Mouse (Mus musculus) hindbrain, postnatal 0 days (tissue): ENCODE data around the gene Kat6b. TPM values are rescaled to one million over a fixed set of nuclear protein-coding genes. Genes with fewer than 3 reads are reported as not detected.

Experiments used
- ATAC-seq: fragments of 200-750 bp; cut with Nextera tagmentation; 2 replicates; pipeline ENCODE4 v1.8.0; 2017; ENCODE audit warnings: mild to moderate bottlenecking, moderate TSS enrichment, moderate library complexity
- DNase-seq: peaks from one replicate; pipeline ENCODE4 v3.0.0-alpha.2; 2015; ENCODE audit warnings: low spot score
- H3K27ac ChIP-seq: fragments of 300-500 bp; sonication (generic); 2 replicates; pipeline ENCODE4 v1.5.1; 2014; ENCODE audit warnings: mild to moderate bottlenecking
- H3K27me3 ChIP-seq: fragments of 300-500 bp; sonication (generic); 2 replicates; pipeline ENCODE4 v1.6.1; 2014; ENCODE audit warnings: low read length, mixed read lengths; ENCODE audit not compliant: insufficient read depth
- H3K36me3 ChIP-seq: fragments of 300-500 bp; sonication (generic); 2 replicates; pipeline ENCODE4 v1.6.1; 2014; ENCODE audit warnings: low read length, mixed read lengths; ENCODE audit not compliant: insufficient read depth
- H3K4me1 ChIP-seq: fragments of 300-500 bp; sonication (generic); 2 replicates; pipeline ENCODE4 v1.6.1; 2014; ENCODE audit warnings: antibody characterized with exemption, low read length, mixed read lengths; ENCODE audit not compliant: insufficient read depth
- H3K4me2 ChIP-seq: fragments of 300-500 bp; sonication (generic); 2 replicates; pipeline ENCODE4 v1.6.1; 2014; ENCODE audit warnings: low read depth, mild to moderate bottlenecking, low read length, moderate library complexity, mixed read lengths
- H3K4me3 ChIP-seq: fragments of 300-500 bp; sonication (generic); 2 replicates; pipeline ENCODE4 v1.5.1; 2014; ENCODE audit warnings: low read length
- H3K9ac ChIP-seq: fragments of 300-500 bp; sonication (generic); replicated peaks from 2 replicates; pipeline ENCODE4 v1.6.1; 2014; ENCODE audit warnings: mild to moderate bottlenecking, low read length, moderate library complexity, mixed read lengths
- H3K9me3 ChIP-seq: fragments of 300-500 bp; sonication (generic); 2 replicates; pipeline ENCODE4 v1.6.1; 2016; ENCODE audit warnings: low read length, mixed read lengths
- CTCF ChIP-seq: IDR thresholded peaks from 2 replicates; pipeline ENCODE4 v1.5.1; 2016; ENCODE audit warnings: antibody characterized with exemption, control low read depth, low read depth
- WGBS: fragments of 180-500 bp; shearing (Covaris S2); extraction: QIAGEN DNeasy Blood & Tissue Kit; methylation state at CpG from one replicate; pipeline ENCODE4 v1.1.7; 2014; 5-methylcytosine and 5-hydroxymethylcytosine counted together
- polyA plus RNA-seq: library from polyadenylated mRNA; unstranded; fragments of >200 nt; fragmentation: Nextera tagmentation; extraction: Ambion mirVana; gene quantifications from 2 replicates; pipeline ENCODE4 v1.2.1, GENCODE M21; 2015
- total RNA-seq: library from RNA; depleted of rRNA; stranded (reverse); fragments of >200 nt; gene quantifications from 2 replicates; pipeline ENCODE4 v1.2.3, GENCODE M21; 2014

Gene Kat6b
- total and polyA plus RNA-seq, 2 experiments from 2014 or later, result 15.2 to 33.0 TPM

DNA sequence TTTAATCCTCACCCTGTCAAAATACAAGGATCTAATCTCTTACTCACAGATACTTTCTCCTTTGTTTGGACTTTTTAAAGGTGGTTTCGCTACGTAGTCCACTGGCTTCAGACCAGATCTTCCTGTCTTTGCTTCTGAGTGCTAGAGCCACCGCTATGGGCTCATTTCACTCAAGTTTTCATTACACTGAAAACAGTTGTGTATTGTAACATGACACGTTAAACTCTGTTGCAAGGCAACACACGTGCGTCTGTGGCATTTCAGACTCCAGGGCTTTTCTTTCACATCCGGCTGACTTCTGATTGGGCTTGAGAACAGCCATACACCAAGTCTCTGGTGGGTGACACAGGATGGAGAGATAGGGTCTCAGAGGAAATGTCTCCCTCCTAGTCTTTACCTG, 66.1 kb downstream of the Kat6b start:
- Histone ChIP-seq H3K4me2 (no peak overlapping the region), H3K27ac (peak overlapping the region; percentile 73; the same call in 1 of the 2 replicates), H3K9ac (no peak overlapping the region), H3K4me3 (no peak overlapping the region), H3K4me1 (peaks cover 27% of the 10 kb centered on the region), H3K27me3 (no peaks in the 10 kb centered on the region), H3K36me3 (no peaks in the 10 kb centered on the region), H3K9me3 (no peaks in the 10 kb centered on the region)
- ATAC-seq, result no peak
- no peak for DNase-seq
- no peak for TF ChIP-seq CTCF
- WGBS, result 29% methylated on average over 7 of the region's 7 CpGs

DNA sequence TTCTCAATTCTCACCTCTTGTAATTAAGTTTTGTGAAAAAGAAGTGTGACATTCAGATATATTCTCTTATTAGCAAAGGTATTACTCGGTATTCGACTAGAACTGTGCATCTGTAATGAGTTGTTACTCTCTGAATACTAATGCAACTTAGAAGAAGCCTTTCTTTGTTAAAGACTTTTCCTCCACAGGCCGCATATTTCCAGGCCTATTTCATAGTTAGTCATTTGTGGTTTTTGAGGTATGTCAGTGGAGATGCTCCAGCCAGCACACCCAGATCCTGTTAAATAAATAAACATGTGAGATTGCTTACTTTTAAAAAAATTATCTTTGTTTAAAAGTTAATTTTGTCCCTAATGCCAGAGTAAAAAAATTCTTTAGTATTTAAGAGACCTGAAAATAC, 66.7 kb downstream of the Kat6b start:
- Histone ChIP-seq H3K4me3 (no peak overlapping the region), H3K4me1 (peaks cover 27% of the 10 kb centered on the region), H3K27me3 (no peaks in the 10 kb centered on the region), H3K9ac (no peak overlapping the region), H3K9me3 (no peaks in the 10 kb centered on the region), H3K27ac (peak overlapping the region; percentile 73; the same call in 1 of the 2 replicates), H3K4me2 (no peak overlapping the region), H3K36me3 (no peaks in the 10 kb centered on the region)
- DNase-seq (no peak), ATAC-seq (no peak)
- TF ChIP-seq CTCF, result no peak
- 24% methylated on average over 3 of the region's 3 CpGs for WGBS

DNA sequence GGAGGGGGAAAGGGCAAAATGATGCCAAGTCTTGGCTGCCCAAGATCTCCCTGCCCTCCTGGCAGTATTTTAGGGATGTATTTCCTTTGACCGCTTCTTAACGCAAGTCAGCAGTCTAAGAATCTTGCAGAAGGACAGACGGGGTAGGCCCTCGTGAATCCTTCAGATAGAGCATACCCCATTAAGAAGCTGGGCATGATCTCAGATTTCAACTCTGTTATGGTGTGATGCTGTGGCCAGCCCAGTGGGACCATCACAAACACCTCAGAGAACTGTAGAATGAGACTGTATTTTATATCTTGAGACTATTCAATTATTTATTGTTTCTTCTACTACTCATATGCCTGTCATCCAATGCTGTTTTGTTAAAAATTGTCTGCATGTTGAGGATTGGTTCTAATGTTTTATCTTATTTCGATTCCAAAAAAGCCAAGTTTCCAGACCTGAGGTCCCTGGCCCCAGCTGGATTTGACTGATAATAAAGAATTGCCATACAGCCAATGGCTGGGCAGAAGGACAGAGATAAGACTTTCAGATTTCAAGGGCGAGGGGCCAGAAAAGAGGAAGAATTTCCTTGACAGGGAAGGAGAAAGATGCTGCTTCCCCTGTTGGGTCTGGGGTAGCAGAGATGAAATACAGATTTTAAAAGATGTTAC, 67.8 kb downstream of the Kat6b start:
- H3K27ac ChIP-seq, result peak overlapping the region; percentile 15; the same call in 1 of the 2 replicates
- no peak overlapping the region for H3K4me3 ChIP-seq
- peaks cover 27% of the 10 kb centered on the region for H3K4me1 ChIP-seq
- TF ChIP-seq CTCF, result no peak
- no peak overlapping the region for H3K9ac ChIP-seq
- no peaks in the 10 kb centered on the region for H3K27me3 ChIP-seq
- no peak for DNase-seq
- no peaks in the 10 kb centered on the region for H3K9me3 ChIP-seq
- no peaks in the 10 kb centered on the region for H3K36me3 ChIP-seq
- no peak overlapping the region for H3K4me2 ChIP-seq
- no peak for ATAC-seq
- 79% methylated on average over 6 of the region's 6 CpGs for WGBS

DNA sequence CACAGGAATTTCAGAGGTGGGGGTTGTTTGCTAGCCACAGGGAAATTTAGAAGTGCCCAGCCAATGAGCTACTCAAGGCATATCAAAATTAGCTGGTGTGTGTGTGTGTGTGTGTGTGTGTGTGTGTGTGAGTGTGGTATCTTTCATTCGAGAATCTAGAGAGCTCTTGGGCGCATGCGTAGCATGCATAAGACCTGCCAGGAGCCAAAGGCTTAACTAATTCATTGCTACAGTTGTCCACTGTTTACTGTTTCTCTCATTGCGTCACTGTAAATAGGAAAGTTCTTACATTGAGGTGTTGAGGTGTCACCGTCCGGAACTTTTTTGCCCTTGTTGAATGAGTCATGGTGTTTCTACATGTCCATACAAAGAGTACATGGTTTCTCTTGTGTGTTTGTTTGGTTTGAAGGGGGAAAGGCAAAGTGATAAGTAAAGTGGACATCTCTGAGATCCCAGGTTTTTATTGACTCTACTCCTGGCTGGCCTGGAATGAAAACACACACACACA, 68.4 kb downstream of the Kat6b start:
- DNase-seq, result no peak
- Histone ChIP-seq H3K4me2 (no peak overlapping the region), H3K9ac (no peak overlapping the region), H3K27ac (no peak overlapping the region), H3K27me3 (no peaks in the 10 kb centered on the region), H3K9me3 (no peaks in the 10 kb centered on the region), H3K4me1 (peaks cover 27% of the 10 kb centered on the region), H3K36me3 (no peaks in the 10 kb centered on the region), H3K4me3 (no peak overlapping the region)
- ATAC-seq, result no peak
- TF ChIP-seq CTCF, result no peak
- 76% methylated on average over 6 of the region's 6 CpGs for WGBS

DNA sequence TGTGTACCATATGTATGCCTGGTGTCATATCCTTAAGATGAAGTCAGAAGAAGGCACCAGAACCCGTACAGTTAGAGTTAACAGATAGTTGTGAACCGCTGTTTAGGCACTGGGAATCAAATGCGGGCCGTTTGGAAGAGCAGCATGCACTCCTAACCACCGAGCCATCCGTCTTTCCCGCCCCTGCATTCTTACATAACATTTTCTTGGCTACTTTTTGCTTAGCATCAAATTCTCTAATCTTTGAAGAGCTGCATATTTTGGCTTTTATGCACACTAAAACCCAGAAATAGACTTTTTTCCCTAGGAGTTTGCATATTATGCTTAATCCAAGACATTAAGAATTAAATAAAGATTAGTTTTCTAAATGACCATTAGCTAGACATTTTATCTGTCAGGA, 69.3 kb downstream of the Kat6b start:
- Histone ChIP-seq H3K27ac (no peak overlapping the region), H3K27me3 (no peaks in the 10 kb centered on the region), H3K4me2 (no peak overlapping the region), H3K36me3 (no peaks in the 10 kb centered on the region), H3K4me1 (peaks cover 19% of the 10 kb centered on the region), H3K4me3 (no peak overlapping the region), H3K9me3 (no peaks in the 10 kb centered on the region), H3K9ac (no peak overlapping the region)
- ATAC-seq (no peak), DNase-seq (no peak)
- TF ChIP-seq CTCF, result no peak
- WGBS, result 83% methylated on average over 7 of the region's 7 CpGs

DNA sequence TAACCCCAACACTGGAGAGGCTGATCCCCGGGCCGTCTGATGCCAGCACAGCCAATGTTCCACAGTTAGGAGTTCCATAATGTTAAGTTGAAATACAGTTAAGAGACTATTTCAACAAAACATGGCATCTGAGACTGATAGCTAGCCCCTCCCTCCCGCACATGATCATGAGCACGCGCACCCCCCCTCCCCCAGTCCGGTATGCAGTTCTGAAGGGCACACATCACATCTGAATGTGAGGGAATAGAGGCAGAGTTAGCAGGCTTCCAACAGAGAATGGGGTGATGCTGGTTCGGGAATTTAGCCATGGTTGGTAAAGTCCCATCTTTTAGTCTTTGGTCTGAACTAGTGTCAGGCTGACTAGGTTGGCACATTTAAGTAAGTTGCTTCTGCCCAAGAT, 70.4 kb downstream of the Kat6b start:
- no peak overlapping the region for H3K4me2 ChIP-seq
- H3K4me1 ChIP-seq, result peaks cover 13% of the 10 kb centered on the region
- DNase-seq (no peak), ATAC-seq (no peak)
- no peak overlapping the region for H3K27ac ChIP-seq
- no peak for TF ChIP-seq CTCF
- WGBS, result 91% methylated on average over 7 of the region's 7 CpGs
- no peaks in the 10 kb centered on the region for H3K9me3 ChIP-seq
- no peaks in the 10 kb centered on the region for H3K36me3 ChIP-seq
- no peak overlapping the region for H3K9ac ChIP-seq
- H3K4me3 ChIP-seq, result no peak overlapping the region
- no peaks in the 10 kb centered on the region for H3K27me3 ChIP-seq

DNA sequence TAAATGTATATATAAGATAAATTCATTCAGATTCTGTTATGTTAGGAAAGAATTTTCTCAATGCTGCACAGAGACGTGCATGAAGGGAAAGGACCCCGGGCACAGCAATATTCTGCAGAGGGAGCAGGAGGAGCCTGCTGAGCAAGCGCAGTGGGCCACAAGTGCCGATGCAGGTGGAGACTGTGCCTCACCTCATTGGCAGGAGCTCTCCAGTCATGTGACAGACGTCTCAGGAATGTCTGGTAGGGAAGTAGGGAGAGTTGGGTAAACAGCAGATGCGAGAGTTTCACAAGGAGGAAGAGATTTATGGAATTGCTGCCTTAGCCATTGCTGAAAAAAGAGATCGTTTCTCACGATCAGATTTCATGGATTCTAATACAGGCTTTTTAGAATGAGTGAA, 71.7 kb downstream of the Kat6b start:
- ATAC-seq, result no peak
- no peak for DNase-seq
- H3K27ac ChIP-seq, result no peak overlapping the region
- H3K4me1 ChIP-seq, result peaks cover 5% of the 10 kb centered on the region; the same call in 1 of the 2 replicates
- H3K9ac ChIP-seq, result no peak overlapping the region
- H3K36me3 ChIP-seq, result no peaks in the 10 kb centered on the region
- H3K4me2 ChIP-seq, result no peak overlapping the region
- 59% methylated on average over 8 of the region's 8 CpGs for whole genome bisulfite sequencing
- H3K4me3 ChIP-seq, result no peak overlapping the region
- H3K27me3 ChIP-seq, result no peaks in the 10 kb centered on the region
- no peaks in the 10 kb centered on the region for H3K9me3 ChIP-seq
- TF ChIP-seq CTCF, result no peak
